Mouse (Mus musculus) retina, embryonic 14.5 days (tissue): ENCODE measurements at regions not wholly inside any gene's neighbourhood (a gene's known extent, or its start where the extent isn't known, plus 50 kb on each side); places are given as distances from the start of the nearest gene placed in this dataset.
A peak's percentile ranks its signal among the peaks of the same experiment; 100 is the strongest.
"Not testable (repeated sequence)": the region's sequence is repeated elsewhere in the genome, so short reads cannot be mapped to it uniquely, and the experiment has no call there.

ENCODE experiments used
- DNase-seq: peaks from one replicate; pipeline ENCODE4 v3.0.0-alpha.2; 2015; ENCODE audit warnings: low spot score

DNA sequence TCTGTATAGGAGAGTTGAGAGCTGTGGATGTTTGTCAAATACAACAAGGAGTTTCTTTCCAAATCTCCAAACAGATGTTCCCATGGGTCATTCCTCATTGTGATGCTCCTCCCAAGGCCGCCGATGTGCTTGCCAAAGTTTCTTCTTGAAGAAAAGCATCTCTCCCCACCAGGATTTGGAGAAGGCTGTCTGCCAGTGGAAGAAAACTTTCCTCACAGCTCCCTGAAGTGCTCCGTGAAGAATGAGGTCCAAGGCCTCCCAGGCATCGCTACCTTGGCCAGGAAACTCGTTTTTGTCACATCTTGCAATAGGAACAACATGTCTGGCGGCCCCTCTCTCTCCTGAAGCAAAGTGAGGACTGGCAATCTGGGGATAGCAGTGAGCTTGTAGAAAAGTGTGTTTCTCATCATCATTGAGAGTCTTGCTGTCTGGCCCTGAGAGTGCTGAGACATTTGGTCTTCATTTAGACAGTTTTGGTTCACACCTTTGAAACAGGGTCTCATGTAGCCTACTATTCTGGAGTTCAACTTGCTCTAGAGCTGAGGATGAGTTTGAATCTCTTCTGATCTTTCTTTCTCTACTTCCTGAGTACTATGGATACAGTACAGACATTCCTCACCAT, 386.9 kb upstream of the Klhl29 start:
- no peak for DNase-seq

- DNase-seq: no peak
These were observed 384.0 kb upstream of the Klhl29 start for GRCm38 (mm10) chr12:5759485-5759884.

DNA sequence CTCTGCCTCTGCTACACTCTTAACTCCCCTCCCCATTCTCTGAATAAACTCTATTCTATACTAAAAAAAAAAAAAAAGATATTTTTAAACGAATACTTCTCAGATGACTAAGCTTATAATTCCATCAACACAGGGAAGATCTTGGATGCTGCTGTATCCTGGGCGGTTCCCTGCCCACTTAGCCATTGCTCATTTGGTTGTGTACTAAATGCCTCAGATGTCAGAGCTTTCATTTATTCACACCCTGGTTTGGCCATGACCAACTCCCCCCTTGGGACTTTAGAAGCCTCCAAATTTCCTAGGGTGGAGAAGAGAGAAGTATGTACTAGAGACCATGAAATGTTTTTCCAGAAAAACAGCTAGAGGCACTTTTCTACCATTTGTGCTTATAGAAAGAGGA, 382.3 kb upstream of the Klhl29 start:
- DNase-seq: no peak

GRCm38 (mm10) chr12:5757361-5757760, 381.9 kb upstream of the Klhl29 start:
- DNase-seq: no peak

- no peak for DNase-seq
These were observed 378.3 kb upstream of the Klhl29 start for GRCm38 (mm10) chr12:5753831-5754230.

- no peak for DNase-seq
These were observed 368.7 kb upstream of the Klhl29 start for GRCm38 (mm10) chr12:5744086-5744709.

GRCm38 (mm10) chr12:5736066-5736465, 360.6 kb upstream of the Klhl29 start:
- DNase-seq: no peak

GRCm38 (mm10) chr12:5734902-5735301, 359.4 kb upstream of the Klhl29 start:
- DNase-seq: no peak

DNA sequence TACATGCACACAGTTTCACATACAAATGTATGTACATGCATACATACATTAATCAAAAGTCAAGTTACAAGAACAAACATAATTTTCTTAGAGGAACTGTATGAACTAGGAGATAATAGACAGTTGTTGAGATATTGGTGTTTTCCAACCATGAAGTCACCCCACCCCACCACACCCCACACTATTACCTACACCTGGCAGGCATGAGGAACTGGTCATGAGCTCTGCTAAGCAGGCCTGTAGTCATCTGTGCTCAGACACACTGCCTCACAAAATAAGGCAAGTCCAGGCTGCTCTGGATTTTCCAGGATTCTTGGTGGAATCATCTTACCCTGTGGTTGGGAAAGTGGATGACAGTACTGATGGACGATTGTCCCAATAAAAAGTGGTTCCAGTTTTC, 347.6 kb upstream of the Klhl29 start:
- no peak for DNase-seq

DNA sequence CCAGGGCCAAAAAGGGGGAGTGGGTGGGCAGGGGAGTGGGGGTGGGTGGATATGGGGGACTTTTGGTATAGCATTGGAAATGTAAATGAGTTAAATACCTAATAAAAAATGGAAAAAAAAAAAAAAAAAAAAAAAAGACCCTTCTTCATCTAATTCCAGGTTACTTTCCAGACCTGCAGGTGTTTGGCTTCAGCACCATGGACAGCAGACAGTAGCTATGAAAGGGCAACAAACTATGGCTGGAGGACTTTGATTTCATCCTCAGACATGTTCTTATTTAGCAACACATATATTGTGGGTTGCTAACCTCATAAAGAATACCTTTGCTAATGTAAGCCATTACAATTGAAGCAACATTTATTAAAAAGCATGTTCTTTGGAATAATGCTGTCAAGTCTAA, 342.0 kb upstream of the Klhl29 start:
- peak; percentile 50 for DNase-seq

DNA sequence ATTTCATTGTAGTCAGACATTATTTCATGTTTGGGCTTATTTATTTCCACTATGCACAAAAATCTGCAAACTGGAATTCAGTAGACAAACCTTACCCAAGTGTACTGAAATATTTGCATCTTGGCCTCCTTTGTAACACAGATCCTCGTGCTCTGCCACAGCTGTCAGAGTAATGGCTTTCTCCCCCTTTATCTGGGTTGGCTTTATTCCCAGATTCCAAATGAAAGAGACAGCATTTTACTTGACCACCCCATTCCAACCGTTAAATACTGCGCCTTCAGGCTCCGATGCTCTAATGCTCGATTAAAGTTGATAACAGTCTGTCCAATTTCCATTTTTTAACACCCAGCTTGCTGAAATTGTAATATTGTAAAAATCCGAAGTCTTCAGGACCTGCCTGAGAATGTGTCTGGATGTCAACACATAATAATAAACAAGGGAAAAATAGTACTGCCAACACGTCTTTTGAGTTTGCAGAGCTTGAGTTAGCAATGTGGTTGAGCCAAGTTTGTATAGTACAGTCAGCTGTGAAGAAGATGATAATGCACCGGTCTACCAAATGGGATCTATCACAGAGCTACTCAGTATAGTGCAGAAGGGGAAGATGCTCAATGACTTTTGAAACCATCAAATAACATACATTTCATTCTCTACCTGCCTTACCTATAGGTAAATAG, 323.4 kb upstream of the Klhl29 start:
- DNase-seq: no peak

DNA sequence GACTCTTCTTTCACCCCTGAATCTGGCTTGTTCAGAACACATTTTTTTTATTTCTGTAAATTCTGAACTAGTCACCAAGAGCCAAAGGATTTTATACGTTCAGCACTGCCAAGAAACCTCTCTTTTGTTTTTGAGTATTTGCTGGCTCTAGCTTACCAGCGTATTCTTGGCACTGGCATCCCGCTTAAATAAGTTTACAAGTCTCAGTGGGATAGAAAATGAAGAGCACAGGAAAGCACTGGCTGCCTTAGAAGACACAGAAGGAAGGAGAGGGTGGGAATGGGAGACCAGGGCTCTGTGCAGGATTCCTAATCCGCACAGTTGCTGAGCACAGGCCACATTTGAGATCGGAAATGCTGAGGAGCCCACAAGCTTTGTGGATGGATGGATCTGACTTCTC, 306.7 kb upstream of the Klhl29 start:
- DNase-seq: no peak

- not testable (repeated sequence) for DNase-seq
These were observed 302.6 kb upstream of the Klhl29 start for GRCm38 (mm10) chr12:5678126-5678525.

DNA sequence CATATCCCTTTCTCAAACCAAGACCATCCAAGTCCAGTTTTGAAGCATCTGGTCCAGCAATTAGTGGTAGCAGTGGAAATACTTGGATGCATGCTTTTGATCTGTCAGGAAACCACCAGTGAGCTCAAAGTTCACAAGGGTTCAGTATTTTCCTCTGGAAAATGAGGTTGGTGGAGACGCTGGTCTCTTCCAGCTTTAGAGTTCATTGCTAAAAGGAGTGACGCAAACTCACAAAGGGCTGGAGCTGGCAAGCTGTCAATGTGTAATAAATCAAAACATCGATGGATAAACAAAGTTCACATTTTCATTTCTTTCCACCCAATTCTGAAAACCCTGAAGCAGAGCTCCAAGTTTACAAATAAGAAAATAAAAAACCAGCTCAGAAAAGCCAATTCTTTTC, 293.0 kb upstream of the Klhl29 start:
- DNase-seq: no peak

DNA sequence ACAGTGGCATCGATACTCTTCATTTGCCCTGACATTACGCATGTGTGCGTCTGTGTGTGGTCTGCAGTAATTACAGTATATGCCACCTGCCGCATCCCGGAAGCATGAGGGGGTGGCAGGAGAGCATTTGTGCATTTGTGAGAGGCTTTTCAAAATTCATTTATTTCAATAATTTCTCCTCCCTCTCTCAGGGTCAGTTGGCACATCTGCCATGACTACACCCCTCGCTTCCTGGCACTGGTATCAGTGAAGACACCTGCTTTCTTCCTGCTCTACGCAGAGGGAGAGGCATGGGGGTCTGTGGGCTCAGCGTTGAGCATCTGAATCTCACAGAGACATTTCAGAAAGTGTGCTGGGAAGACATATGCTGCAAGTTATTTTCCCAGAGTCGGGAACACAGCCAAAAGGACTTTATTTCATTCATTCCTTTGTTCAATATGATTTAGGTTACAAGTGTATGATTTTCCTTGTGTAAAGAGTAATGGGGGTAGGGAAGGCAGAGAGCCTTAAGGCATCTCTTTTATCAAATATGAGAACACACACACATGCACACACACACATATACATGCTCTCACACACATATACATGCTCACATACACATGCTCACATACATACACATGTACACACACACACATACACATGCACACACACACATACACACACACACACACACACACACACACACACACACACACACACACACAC, 262.2 kb upstream of the Klhl29 start:
- DNase-seq: no peak

GRCm38 (mm10) chr12:5633971-5634370, 258.5 kb upstream of the Klhl29 start:
- no peak for DNase-seq

GRCm38 (mm10) chr12:5601084-5601654, 225.7 kb upstream of the Klhl29 start:
- no peak for DNase-seq

DNA sequence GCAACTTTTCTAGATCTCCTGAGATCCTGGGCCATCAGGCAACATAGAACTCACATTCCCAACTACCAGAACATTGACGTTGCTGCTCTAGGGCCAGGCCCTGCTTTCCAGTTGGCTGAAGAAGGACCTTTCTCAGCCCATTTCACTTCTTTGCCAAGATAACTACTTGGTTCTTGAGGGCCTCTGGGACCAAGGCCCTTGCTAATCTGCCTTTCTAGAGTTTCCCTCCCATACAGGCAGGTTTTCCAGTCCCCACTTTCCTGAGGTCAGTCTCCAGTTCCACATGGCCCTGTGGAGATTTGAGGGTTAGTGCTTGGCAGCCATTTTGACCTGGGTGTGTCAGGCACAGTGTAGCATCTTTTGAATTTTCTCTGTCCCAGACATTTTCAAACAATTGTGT, 223.9 kb upstream of the Klhl29 start:
- no peak for DNase-seq

GRCm38 (mm10) chr12:5598961-5599360, 223.5 kb upstream of the Klhl29 start:
- DNase-seq: no peak

GRCm38 (mm10) chr12:5572831-5573230, 197.3 kb upstream of the Klhl29 start:
- no peak for DNase-seq

DNA sequence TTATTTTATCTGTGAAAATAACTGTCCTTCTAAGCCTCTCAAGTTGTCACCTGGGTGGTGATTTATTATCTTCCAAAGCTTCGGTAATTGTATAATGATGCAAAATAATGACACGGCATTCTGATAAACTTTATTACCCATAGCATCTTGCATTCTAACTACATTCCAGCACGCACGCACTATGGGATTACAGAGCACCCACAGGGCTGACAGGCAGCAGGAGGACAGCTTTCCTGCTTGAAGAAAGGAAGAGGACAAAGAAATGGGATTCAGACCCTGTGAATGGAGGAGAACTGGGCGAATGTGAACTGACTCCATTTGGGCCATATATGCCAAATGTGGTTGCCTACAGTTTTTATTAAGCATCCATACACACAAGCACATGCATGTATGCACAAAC, 193.5 kb upstream of the Klhl29 start:
- DNase-seq: no peak

DNA sequence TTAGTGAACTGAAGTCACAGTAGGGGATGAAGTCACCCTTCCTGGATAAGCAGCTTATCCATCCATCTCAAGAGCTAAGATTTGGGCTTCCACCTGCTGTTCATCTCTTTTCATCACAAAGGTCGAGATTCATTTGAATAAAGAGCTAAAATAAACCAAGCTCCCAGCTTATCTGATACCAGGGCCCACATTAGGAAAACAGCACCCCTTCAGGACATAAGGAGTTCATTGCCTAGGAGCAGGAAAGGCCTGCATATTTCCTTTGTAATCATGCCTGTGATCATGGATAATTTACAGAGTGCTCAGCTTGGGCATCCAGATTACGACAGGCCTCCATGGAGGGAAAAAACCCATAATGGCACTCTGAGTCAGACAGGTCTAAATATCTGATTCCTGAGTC, 190.7 kb upstream of the Klhl29 start:
- DNase-seq: no peak

- no peak for DNase-seq
These were observed 177.1 kb upstream of the Klhl29 start for GRCm38 (mm10) chr12:5552607-5553006.
